Mouse (Mus musculus): ENCODE measurements around the gene 4921517D22Rik. TPM values are rescaled to one million over a fixed set of nuclear protein-coding genes. Genes with fewer than 3 reads are reported as not detected.
"Not testable (repeated sequence)": the region's sequence is repeated elsewhere in the genome, so short reads cannot be mapped to it uniquely, and the experiment has no call there.

The 4921517D22Rik gene
- polyA plus RNA-seq, 2 experiments: not detected

DNA sequence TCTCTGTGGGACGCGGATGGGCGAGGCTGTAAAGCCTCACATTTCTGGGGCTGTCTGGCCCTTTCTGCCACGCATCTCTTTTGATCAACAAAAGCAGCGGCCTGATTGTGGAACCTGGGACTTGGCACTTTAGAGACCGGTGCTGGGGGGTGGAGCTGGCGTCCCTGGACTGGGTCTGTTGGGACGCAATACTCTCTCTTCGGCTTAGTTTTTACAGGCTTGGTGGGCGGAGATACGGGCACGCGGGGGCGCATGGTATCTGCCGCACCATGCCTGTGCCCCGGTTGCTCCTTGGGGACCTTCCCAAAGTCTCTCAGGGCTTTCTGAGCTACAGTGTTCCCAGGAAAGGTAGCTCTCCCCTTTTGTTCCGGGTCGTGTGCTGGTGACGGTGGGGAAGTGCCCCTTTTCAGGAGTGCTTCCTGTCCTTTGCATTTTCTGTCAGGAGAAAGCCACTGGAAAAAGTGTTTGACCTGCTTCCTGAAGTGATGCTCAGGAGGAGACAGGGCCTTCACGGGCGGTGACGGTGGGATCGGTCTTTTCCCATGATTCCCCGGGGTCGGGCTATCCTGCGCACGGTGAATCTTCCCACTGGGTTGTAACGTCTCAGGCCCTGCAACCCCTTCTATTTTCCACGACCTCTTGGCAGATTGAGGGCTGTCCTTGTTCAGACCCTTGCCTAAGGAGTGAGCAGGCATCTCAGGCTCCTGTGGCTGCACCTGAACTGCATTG lies 32.4 kb upstream of the 4921517D22Rik start:
- Histone ChIP-seq H3K4me1 (replicated peaks; ENCODE audit: control insufficient read depth in 2 of 2, insufficient read depth in 2 of 2, low read length in 1 of 2) (peaks cover 11 to 17% of the 10 kb centered on the region in 2 experiments; a peak in 3 of 4 replicates), H3K36me3 (replicated peaks; ENCODE audit: control insufficient read depth, insufficient read depth, low read depth) (no peaks in the 10 kb centered on the region), H3K9me3 (ENCODE audit: control insufficient read depth, low read length) (no peaks in the 10 kb centered on the region), H3K27me3 (ENCODE audit: control insufficient read depth, insufficient read depth, low read length) (peaks cover 5% of the 10 kb centered on the region; the same call in 1 of the 2 replicates), H3K9ac (replicated peaks) (no peak overlapping the region), H3K4me2 (ENCODE audit: low read depth) (no peak overlapping the region), H3K27ac (no peak overlapping the region), H3K4me3 (ENCODE audit: insufficient read depth in 1 of 2, low read depth in 2 of 2, low read length in 2 of 2) (no peak overlapping the region)
- ATAC-seq (ENCODE audit: insufficient read depth) (no peak), DNase-seq (ENCODE audit: low read depth in 3 of 3, low spot score in 3 of 3) (no peak)
- WGBS (ENCODE audit: insufficient replicate concordance): 27% methylated on average over 29 of the region's 29 CpGs
- TF ChIP-seq EP300 (IDR thresholded peaks at IDR 0.05; ENCODE audit: low read depth) (no peak), CTCF (IDR thresholded peaks at IDR 0.05; ENCODE audit: low read depth) (no peak)

DNA sequence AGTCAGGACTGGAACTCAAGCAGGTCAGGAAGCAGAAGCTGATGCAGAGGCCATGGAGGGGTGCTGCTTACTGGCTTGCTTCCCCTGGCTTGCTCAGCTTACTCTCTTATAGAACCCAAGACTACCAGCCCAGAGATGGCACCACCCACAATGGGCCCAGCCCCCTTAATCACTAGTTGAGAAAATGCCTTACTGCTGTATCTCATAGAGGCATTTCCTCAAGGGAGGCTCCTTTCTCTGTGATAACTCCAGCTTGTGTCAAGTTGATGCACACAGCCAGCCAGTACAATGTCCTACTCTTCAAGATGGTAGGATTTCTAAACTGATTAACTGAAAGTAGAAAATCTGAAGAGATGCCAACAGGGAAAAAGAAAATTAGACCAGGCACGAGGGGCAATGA lies 28.2 kb upstream of the 4921517D22Rik start:
- H3K27ac ChIP-seq; H3K4me3 ChIP-seq (ENCODE audit: insufficient read depth in 1 of 2, low read depth in 2 of 2, low read length in 2 of 2); H3K9ac ChIP-seq (replicated peaks); H3K4me2 ChIP-seq (ENCODE audit: low read depth); H3K27me3 ChIP-seq (ENCODE audit: control insufficient read depth, insufficient read depth, low read length); H3K9me3 ChIP-seq (ENCODE audit: control insufficient read depth, low read length); H3K36me3 ChIP-seq (replicated peaks; ENCODE audit: control insufficient read depth, insufficient read depth, low read depth); DNase-seq (ENCODE audit: low read depth in 3 of 3, low spot score in 3 of 3): not testable (repeated sequence)
- 31% methylated on average over 1 of the region's 1 CpGs for WGBS (ENCODE audit: insufficient replicate concordance)
- TF ChIP-seq EP300 (IDR thresholded peaks at IDR 0.05; ENCODE audit: low read depth): peak; percentile 57
- peaks cover 9 to 18% of the 10 kb centered on the region in 2 experiments; a peak in 3 of 4 replicates for H3K4me1 ChIP-seq (replicated peaks; ENCODE audit: control insufficient read depth in 2 of 2, insufficient read depth in 2 of 2, low read length in 1 of 2)
- ATAC-seq (ENCODE audit: insufficient read depth): peak; percentile 52; the same call in 1 of the 2 replicates

DNA sequence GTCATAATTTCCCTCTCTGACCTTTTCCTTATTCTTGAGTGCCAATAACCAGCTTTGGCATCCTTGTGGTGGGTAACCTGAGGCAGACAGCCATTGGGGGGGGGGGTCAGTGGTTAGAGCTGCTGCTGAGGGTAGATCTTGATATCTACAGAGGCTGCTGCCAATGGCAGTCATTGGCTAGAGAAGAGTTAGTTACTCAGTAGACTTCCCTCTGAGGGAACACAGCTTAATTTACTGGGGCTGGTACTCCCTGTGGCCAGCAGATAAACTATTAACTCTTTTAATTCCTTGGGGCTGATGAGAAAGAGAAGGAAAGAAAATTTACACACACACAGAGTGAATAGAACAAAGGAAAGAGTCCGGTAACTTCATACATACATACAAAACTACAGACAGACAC lies 25.6 kb upstream of the 4921517D22Rik start:
- WGBS (ENCODE audit: insufficient replicate concordance): 64% methylated on average over 1 of the region's 1 CpGs
- no peaks in the 10 kb centered on the region for H3K36me3 ChIP-seq (replicated peaks; ENCODE audit: control insufficient read depth, insufficient read depth, low read depth)
- H3K4me2 ChIP-seq (ENCODE audit: low read depth): no peak overlapping the region; the same call in 1 of the 2 replicates
- no peak overlapping the region for H3K9ac ChIP-seq (replicated peaks)
- peaks cover 9 to 31% of the 10 kb centered on the region in 2 experiments; a peak in 3 of 4 replicates for H3K4me1 ChIP-seq (replicated peaks; ENCODE audit: control insufficient read depth in 2 of 2, insufficient read depth in 2 of 2, low read length in 1 of 2)
- no peaks in the 10 kb centered on the region for H3K9me3 ChIP-seq (ENCODE audit: control insufficient read depth, low read length)
- peak; percentile 13; the same call in 1 of the 2 replicates for TF ChIP-seq EP300 (IDR thresholded peaks at IDR 0.05; ENCODE audit: low read depth)
- TF ChIP-seq CTCF (IDR thresholded peaks at IDR 0.05; ENCODE audit: low read depth): no peak
- no peaks in the 10 kb centered on the region for H3K27me3 ChIP-seq (ENCODE audit: control insufficient read depth, insufficient read depth, low read length)
- DNase-seq (ENCODE audit: low read depth in 3 of 3, low spot score in 3 of 3) (no peak), ATAC-seq (ENCODE audit: insufficient read depth) (peak; percentile 64; the same call in 1 of the 2 replicates)
- H3K4me3 ChIP-seq (ENCODE audit: insufficient read depth in 1 of 2, low read depth in 2 of 2, low read length in 2 of 2): no peak overlapping the region
- H3K27ac ChIP-seq: no peak overlapping the region

DNA sequence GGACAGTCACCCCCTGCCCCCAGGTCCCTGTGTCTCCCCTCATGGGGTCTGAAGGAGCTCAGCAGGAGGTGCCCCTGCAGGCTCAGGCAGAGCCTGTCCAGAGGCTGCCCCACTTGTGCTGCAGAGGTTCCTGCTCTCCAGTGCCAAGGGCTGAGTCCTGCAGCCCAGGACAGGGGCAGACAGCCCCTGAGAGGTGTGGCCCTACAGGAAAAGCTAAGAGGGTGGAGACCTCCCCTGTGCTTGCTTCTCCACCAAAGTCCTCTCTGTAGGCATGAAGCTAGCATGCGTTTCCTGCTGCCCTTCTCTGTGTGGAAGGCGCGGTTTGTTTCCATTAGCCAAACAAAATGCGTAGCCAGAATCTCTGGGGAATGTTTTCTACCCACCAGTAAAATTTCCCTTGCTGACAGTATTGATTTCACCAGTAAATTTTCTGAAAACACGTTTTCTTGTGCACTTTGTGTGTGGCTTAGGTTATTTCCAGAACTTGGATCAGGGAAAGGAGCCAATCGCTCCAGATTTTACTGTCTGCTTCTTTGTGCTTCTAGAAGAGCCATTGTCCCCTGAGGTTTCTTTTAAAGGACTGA lies 25.0 kb upstream of the 4921517D22Rik start:
- ATAC-seq (ENCODE audit: insufficient read depth); H3K9ac ChIP-seq (replicated peaks); H3K4me2 ChIP-seq (ENCODE audit: low read depth); DNase-seq (ENCODE audit: low read depth in 3 of 3, low spot score in 3 of 3); H3K36me3 ChIP-seq (replicated peaks; ENCODE audit: control insufficient read depth, insufficient read depth, low read depth); H3K27me3 ChIP-seq (ENCODE audit: control insufficient read depth, insufficient read depth, low read length); H3K4me3 ChIP-seq (ENCODE audit: insufficient read depth in 1 of 2, low read depth in 2 of 2, low read length in 2 of 2); H3K9me3 ChIP-seq (ENCODE audit: control insufficient read depth, low read length); H3K27ac ChIP-seq: not testable (repeated sequence)
- WGBS (ENCODE audit: insufficient replicate concordance): 19% methylated on average over 6 of the region's 6 CpGs
- peaks cover 9 to 31% of the 10 kb centered on the region in 2 experiments; a peak in 3 of 4 replicates for H3K4me1 ChIP-seq (replicated peaks; ENCODE audit: control insufficient read depth in 2 of 2, insufficient read depth in 2 of 2, low read length in 1 of 2)

DNA sequence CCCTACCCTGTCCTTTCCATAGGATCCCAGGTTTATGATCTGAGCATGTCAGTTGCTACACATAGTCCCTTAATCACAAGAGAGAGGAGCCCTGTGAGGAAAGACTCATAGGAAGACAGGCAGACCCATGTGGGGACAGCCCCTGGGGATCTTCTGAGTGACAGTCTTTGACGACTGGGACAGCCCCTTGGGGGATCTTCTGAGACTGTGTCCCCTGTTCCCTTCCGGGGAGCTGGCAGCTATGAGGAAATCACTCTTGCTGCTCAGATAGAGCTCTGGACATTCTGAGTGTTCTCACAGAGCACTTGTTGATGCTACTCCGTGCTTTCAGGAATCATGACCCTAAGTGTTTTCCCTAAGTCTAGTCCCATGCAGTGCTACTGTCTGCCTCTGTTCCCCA lies 19.8 kb upstream of the 4921517D22Rik start:
- Histone ChIP-seq H3K36me3 (replicated peaks; ENCODE audit: control insufficient read depth, insufficient read depth, low read depth) (no peaks in the 10 kb centered on the region), H3K4me3 (ENCODE audit: insufficient read depth in 1 of 2, low read depth in 2 of 2, low read length in 2 of 2) (no peak overlapping the region), H3K4me2 (ENCODE audit: low read depth) (no peak overlapping the region), H3K27me3 (ENCODE audit: control insufficient read depth, insufficient read depth, low read length) (peaks cover 2% of the 10 kb centered on the region; the same call in 1 of the 2 replicates), H3K9me3 (ENCODE audit: control insufficient read depth, low read length) (no peaks in the 10 kb centered on the region), H3K9ac (replicated peaks) (no peak overlapping the region), H3K4me1 (replicated peaks; ENCODE audit: control insufficient read depth in 2 of 2, insufficient read depth in 2 of 2, low read length in 1 of 2) (peaks cover 0 to 13% of the 10 kb centered on the region in 2 experiments; a peak in 1 of 4 replicates), H3K27ac (no peak overlapping the region)
- DNase-seq (ENCODE audit: low read depth in 3 of 3, low spot score in 3 of 3) (no peak), ATAC-seq (ENCODE audit: insufficient read depth) (no peak)
- 30% methylated on average over 3 of the region's 3 CpGs for WGBS (ENCODE audit: insufficient replicate concordance)
- no peak for TF ChIP-seq CTCF (IDR thresholded peaks at IDR 0.05; ENCODE audit: low read depth)

DNA sequence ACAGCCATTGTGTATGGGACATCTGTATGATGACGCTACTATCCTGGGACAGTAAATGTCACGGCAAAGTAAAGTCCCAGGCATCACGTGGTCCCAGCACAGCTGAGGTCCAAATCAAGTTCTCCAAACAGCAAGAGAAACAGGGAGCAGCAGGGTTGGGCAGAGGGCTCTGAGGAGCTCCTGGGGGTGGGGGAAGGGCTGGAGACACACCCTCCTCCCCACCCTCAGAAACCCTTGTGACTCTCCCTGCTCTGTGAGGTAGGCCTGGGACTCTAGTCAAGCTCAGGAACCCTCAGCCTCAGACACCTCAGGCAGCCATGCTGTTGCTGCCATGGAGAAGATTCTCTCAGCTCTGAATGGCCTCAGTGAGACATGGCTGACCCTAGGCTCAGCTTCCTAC lies 18.1 kb upstream of the 4921517D22Rik start, which contains the start of gene Spata31d1b:
Spata31d1b (plus strand) TSS at position 301 of the 400 bp plus-strand sequence.
- not testable (repeated sequence) for H3K27me3 ChIP-seq (ENCODE audit: control insufficient read depth, insufficient read depth, low read length); H3K9ac ChIP-seq (replicated peaks); DNase-seq (ENCODE audit: low read depth in 3 of 3, low spot score in 3 of 3); H3K4me2 ChIP-seq (ENCODE audit: low read depth); H3K27ac ChIP-seq; H3K9me3 ChIP-seq (ENCODE audit: control insufficient read depth, low read length); H3K36me3 ChIP-seq (replicated peaks; ENCODE audit: control insufficient read depth, insufficient read depth, low read depth); ATAC-seq (ENCODE audit: insufficient read depth); H3K4me3 ChIP-seq (ENCODE audit: insufficient read depth in 1 of 2, low read depth in 2 of 2, low read length in 2 of 2)
- 70% methylated on average over 3 of the region's 3 CpGs for WGBS (ENCODE audit: insufficient replicate concordance)
- H3K4me1 ChIP-seq (replicated peaks; ENCODE audit: control insufficient read depth in 2 of 2, insufficient read depth in 2 of 2, low read length in 1 of 2): peaks cover 0 to 13% of the 10 kb centered on the region in 2 experiments; a peak in 1 of 4 replicates

All from liver, embryonic 14.5 days (tissue).